Mouse (Mus musculus) retina, postnatal 1 day (tissue): Measurements from ENCODE around the gene Gm11096.

Source experiments
- DNase-seq: peaks from one replicate; pipeline ENCODE4 v3.0.0-alpha.2; 2012

The Gm11096 gene

DNA sequence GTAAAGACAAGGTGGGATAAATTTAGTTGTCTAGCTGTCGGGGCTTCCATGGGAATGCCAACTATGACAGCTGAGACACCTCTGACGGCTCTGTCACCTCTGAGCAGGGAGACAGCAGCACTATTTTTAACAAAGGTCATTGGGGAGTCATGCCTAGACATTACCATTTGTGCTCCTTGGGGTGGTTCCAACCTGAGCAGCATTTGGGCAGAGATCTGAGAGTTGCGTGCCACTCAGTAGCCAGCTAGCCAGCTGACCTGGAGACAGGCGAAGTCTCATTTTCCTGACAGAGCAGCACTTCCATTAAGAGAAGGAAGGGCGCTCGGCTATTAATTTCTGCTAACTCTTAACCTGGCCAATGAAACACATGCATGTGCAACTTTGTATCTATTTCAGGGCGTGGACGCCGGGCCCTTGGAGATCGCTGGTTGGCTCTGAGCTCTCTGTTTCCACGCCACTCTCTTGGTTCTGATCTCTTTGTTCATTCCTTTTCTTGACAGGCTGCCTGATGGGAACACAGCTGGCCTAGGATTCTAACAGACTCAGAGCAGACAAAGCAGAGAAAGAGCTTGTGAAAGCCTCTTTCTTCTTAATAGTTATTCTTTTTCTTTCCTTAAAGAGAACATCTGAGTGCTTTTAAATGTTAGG lies 40.4 kb downstream of the Gm11096 start:
- no peak for DNase-seq

DNA sequence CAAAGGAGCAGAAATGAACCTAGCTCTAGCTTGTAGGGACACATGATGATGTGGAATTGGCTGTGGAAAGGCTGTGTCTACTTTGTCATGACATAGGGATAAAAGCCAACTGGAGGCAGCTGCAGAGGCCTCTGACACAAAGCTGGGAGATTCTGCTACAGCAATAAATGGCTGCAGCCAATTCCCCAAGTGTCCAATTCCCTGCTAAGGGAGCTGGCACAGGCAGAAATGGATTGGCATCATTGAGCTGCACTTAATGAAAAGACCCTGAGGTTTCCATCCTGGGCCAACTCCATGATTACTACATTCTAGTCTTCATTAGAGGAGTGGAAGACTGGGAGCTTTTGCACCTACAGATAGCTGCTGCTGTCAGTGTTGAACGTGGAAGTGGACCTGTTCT lies 44.8 kb downstream of the Gm11096 start:
- DNase-seq = no peak
